ENCODE assay signal across 11 mouse cellular contexts in genomic region chr8:77342144-77342543, GRCm38 (mm10).
DNase-seq lines count a peak whose midpoint lies in the region; ATAC-seq and TF ChIP-seq lines count a peak whose summit lies in the region.
"Had no signal": no experiment of that assay in that cellular context is flagged by ENCODE, and none has a peak within 500 bp of the region (broad histone marks: within the 10 kb centered on the region; RNA-seq: fewer than 3 reads in every experiment).

No protein-coding gene starts in this region.

- H3K4me1 ChIP-seq in heart, embryonic 16.5 days (ENCODE audit: control insufficient read depth, insufficient read depth, low read length), result peaks cover 10% of the 10 kb centered on the region; the same call in 1 of the 2 replicates
- peaks cover 10% of the 10 kb centered on the region; the same call in 1 of the 2 replicates for H3K4me1 ChIP-seq in heart, embryonic 11.5 days (ENCODE audit: control insufficient read depth, insufficient read depth, low read length)
- no peaks in the 10 kb centered on the region for H3K4me1 ChIP-seq in midbrain, postnatal 0 days (ENCODE audit: insufficient read depth, low read length)
- no peaks in the 10 kb centered on the region for H3K4me1 ChIP-seq in midbrain, embryonic 15.5 days
- H3K4me1 ChIP-seq in limb, embryonic 12.5 days (replicated peaks), result peaks cover 17% of the 10 kb centered on the region

- TF ChIP-seq CTCF in midbrain, postnatal 0 days (IDR thresholded peaks at IDR 0.05), result peak; percentile 47; the same call in 1 of the 2 replicates

- H3K27ac ChIP-seq in heart, embryonic 16.5 days (ENCODE audit: low read length), result peak overlapping the region; percentile 34; the same call in 1 of the 2 replicates
- H3K27ac ChIP-seq in heart, embryonic 11.5 days (ENCODE audit: low read depth, low read length), result no peak overlapping the region
- no peak overlapping the region for H3K27ac ChIP-seq in midbrain, postnatal 0 days (ENCODE audit: low read depth, low read length)
- no peak overlapping the region for H3K27ac ChIP-seq in midbrain, embryonic 15.5 days
- peak overlapping the region; percentile 82 for H3K27ac ChIP-seq in limb, embryonic 12.5 days
- H3K27ac ChIP-seq: forebrain, embryonic 15.5 days had no signal

- no peaks in the 10 kb centered on the region for H3K27me3 ChIP-seq in heart, embryonic 16.5 days (ENCODE audit: control insufficient read depth, insufficient read depth, low read length)
- H3K27me3 ChIP-seq in heart, embryonic 11.5 days (ENCODE audit: control insufficient read depth, insufficient read depth, low read length), result no peaks in the 10 kb centered on the region
- no peaks in the 10 kb centered on the region for H3K27me3 ChIP-seq in midbrain, postnatal 0 days (ENCODE audit: insufficient read depth, low read length)
- no peaks in the 10 kb centered on the region for H3K27me3 ChIP-seq in midbrain, embryonic 15.5 days (replicated peaks)
- no peaks in the 10 kb centered on the region for H3K27me3 ChIP-seq in limb, embryonic 12.5 days
- H3K27me3 ChIP-seq: forebrain, embryonic 15.5 days had no signal

- no peak overlapping the region for H3K9ac ChIP-seq in heart, embryonic 16.5 days (ENCODE audit: low read length)
- H3K9ac ChIP-seq in heart, embryonic 11.5 days (ENCODE audit: low read depth, low read length), result no peak overlapping the region
- no peak overlapping the region for H3K9ac ChIP-seq in midbrain, postnatal 0 days (replicated peaks; ENCODE audit: low read length, poor library complexity, severe bottlenecking)
- no peak overlapping the region for H3K9ac ChIP-seq in midbrain, embryonic 15.5 days
- no peak overlapping the region for H3K9ac ChIP-seq in limb, embryonic 12.5 days (replicated peaks)
- H3K9ac ChIP-seq: forebrain, embryonic 15.5 days had no signal

- no peak overlapping the region for H3K4me3 ChIP-seq in heart, embryonic 16.5 days (ENCODE audit: low read length)
- H3K4me3 ChIP-seq in heart, embryonic 11.5 days (ENCODE audit: low read depth, low read length), result no peak overlapping the region
- H3K4me3 ChIP-seq in midbrain, postnatal 0 days (ENCODE audit: low read depth, low read length), result no peak overlapping the region
- no peak overlapping the region for H3K4me3 ChIP-seq in midbrain, embryonic 15.5 days
- no peak overlapping the region for H3K4me3 ChIP-seq in limb, embryonic 12.5 days (replicated peaks)
- H3K4me3 ChIP-seq: forebrain, embryonic 15.5 days had no signal

- no peak for DNase-seq in midbrain, postnatal 0 days (ENCODE audit: low spot score)
- no peak for DNase-seq in urinary bladder, adult 18-20 months (ENCODE audit: low spot score in 2 of 2)
- no peak for DNase-seq in cerebellum, adult 8-10 months
- DNase-seq: cerebellum, adult 11-12 months; embryo, embryonic 11 days had no signal

- ATAC-seq in heart, embryonic 16.5 days (replicated peaks; ENCODE audit: extremely low read depth, insufficient read depth, low FRiP score), result no peak
- ATAC-seq in heart, embryonic 11.5 days (replicated peaks; ENCODE audit: insufficient number of reproducible peaks, low FRiP score, low TSS enrichment), result no peak
- ATAC-seq in midbrain, postnatal 0 days (ENCODE audit: low FRiP score), result no peak
- ATAC-seq in midbrain, embryonic 15.5 days (replicated peaks), result no peak
- no peak for ATAC-seq in limb, embryonic 12.5 days (ENCODE audit: insufficient number of reproducible peaks, insufficient read depth, low FRiP score, low TSS enrichment, low read depth)
- ATAC-seq: forebrain, embryonic 15.5 days had no signal

- no peak overlapping the region for H3K4me2 ChIP-seq in heart, embryonic 16.5 days (ENCODE audit: low read depth, low read length)
- no peak overlapping the region for H3K4me2 ChIP-seq in heart, embryonic 11.5 days
- no peak overlapping the region for H3K4me2 ChIP-seq in midbrain, postnatal 0 days (ENCODE audit: low read depth, low read length, poor library complexity, severe bottlenecking)
- no peak overlapping the region for H3K4me2 ChIP-seq in midbrain, embryonic 15.5 days
- no peak overlapping the region for H3K4me2 ChIP-seq in limb, embryonic 12.5 days
- H3K4me2 ChIP-seq: forebrain, embryonic 15.5 days; midbrain, embryonic 11.5 days had no signal

- H3K36me3 ChIP-seq in heart, embryonic 16.5 days (ENCODE audit: control insufficient read depth, insufficient read depth), result peaks cover 19% of the 10 kb centered on the region
- no peaks in the 10 kb centered on the region for H3K36me3 ChIP-seq in heart, embryonic 11.5 days (ENCODE audit: control insufficient read depth, insufficient read depth, low read length)
- no peaks in the 10 kb centered on the region for H3K36me3 ChIP-seq in midbrain, postnatal 0 days (ENCODE audit: insufficient read depth, low read length)
- H3K36me3 ChIP-seq in midbrain, embryonic 15.5 days (replicated peaks), result no peaks in the 10 kb centered on the region
- H3K36me3 ChIP-seq in limb, embryonic 12.5 days, result peaks cover 30% of the 10 kb centered on the region
- H3K36me3 ChIP-seq: forebrain, embryonic 15.5 days had no signal

- WGBS in heart, embryonic 16.5 days, result 57% methylated on average over 4 of the region's 4 CpGs
- 73% methylated on average over 4 of the region's 4 CpGs for WGBS in heart, embryonic 11.5 days (ENCODE audit: insufficient replicate concordance)
- 77% methylated on average over 4 of the region's 4 CpGs for WGBS in midbrain, postnatal 0 days
- 83% methylated on average over 4 of the region's 4 CpGs for WGBS in midbrain, embryonic 15.5 days
- 82% methylated on average over 4 of the region's 4 CpGs for WGBS in limb, embryonic 12.5 days

- no peaks in the 10 kb centered on the region for H3K9me3 ChIP-seq in heart, embryonic 16.5 days (replicated peaks; ENCODE audit: control insufficient read depth, low read length)
- no peaks in the 10 kb centered on the region for H3K9me3 ChIP-seq in heart, embryonic 11.5 days (replicated peaks; ENCODE audit: control insufficient read depth, low read length)
- H3K9me3 ChIP-seq in midbrain, postnatal 0 days (ENCODE audit: low read length), result no peaks in the 10 kb centered on the region
- no peaks in the 10 kb centered on the region for H3K9me3 ChIP-seq in midbrain, embryonic 15.5 days
- H3K9me3 ChIP-seq in limb, embryonic 12.5 days, result no peaks in the 10 kb centered on the region
- H3K9me3 ChIP-seq: forebrain, embryonic 15.5 days had no signal

Comparison
In these comparisons a context has a peak if more than half of its experiments do, and no peak if none do; other contexts are left out.
1. H3K27ac ChIP-seq: peak in heart, embryonic 16.5 days (single experiment) and limb, embryonic 12.5 days (single experiment); none in heart, embryonic 11.5 days (single experiment), midbrain, postnatal 0 days (single experiment) and midbrain, embryonic 15.5 days (single experiment).